8 mouse cellular contexts compared by ENCODE assay signal in genomic region chr10:83361643-83362382, GRCm38 (mm10). TPM values are rescaled to one million over a fixed set of nuclear protein-coding genes. Genes with fewer than 3 reads are reported as not detected.
A peak's percentile ranks its signal among the peaks of the same experiment; 100 is the strongest.
DNase-seq lines count a peak whose midpoint lies in the region; ATAC-seq and TF ChIP-seq lines count a peak whose summit lies in the region.

No protein-coding gene starts in this region.

- intact Hi-C loops in heart, postnatal 25 days (cut with DNase I) = loop anchor here (5.0 to 10.0 kb wide), 2 partner anchors 143 to 185 kb away; no protein-coding TSS in a partner anchor

- no peak for TF ChIP-seq CTCF in C2C12 (IDR thresholded peaks at IDR 0.05; ENCODE audit: control insufficient read depth, insufficient read depth, insufficient read length)

- peak overlapping the region; percentile 87 for H3K4me2 ChIP-seq in heart, embryonic 11.5 days
- H3K4me2 ChIP-seq in limb, embryonic 15.5 days = 0 out of 2 replicates have a peak overlapping the region, but pooled peaks have one; percentile 75
- H3K4me2 ChIP-seq in neural tube, embryonic 13.5 days = peak overlapping the region; percentile 86

- peak; percentile 26 to 49 for DNase-seq in heart, adult 18-20 months
- DNase-seq in heart, postnatal 25 days (ENCODE audit: low spot score) = no peak
- peak; percentile 56 for DNase-seq in c-Kit-positive CD71-positive TER-119-positive erythroid progenitor cells, embryonic 14.5 days (ENCODE audit: low spot score)
- no peak for DNase-seq in adrenal gland, adult 18-20 months (ENCODE audit: low spot score in 2 of 2)

- H3K27ac ChIP-seq in heart, embryonic 11.5 days (ENCODE audit: low read depth, low read length) = no peak overlapping the region
- no peak overlapping the region for H3K27ac ChIP-seq in limb, embryonic 15.5 days
- H3K27ac ChIP-seq in neural tube, embryonic 13.5 days (replicated peaks) = no peak overlapping the region

- H3K79me2 ChIP-seq in C2C12 (ENCODE audit: control insufficient read depth, insufficient read depth) = peaks cover 69% of the 10 kb centered on the region

- ATAC-seq in heart, embryonic 11.5 days (replicated peaks; ENCODE audit: insufficient number of reproducible peaks, low FRiP score, low TSS enrichment) = no peak
- no peak for ATAC-seq in limb, embryonic 15.5 days (ENCODE audit: insufficient number of reproducible peaks, low FRiP score, low TSS enrichment, low read depth)
- ATAC-seq in neural tube, embryonic 13.5 days (ENCODE audit: low read depth) = no peak

- no peaks in the 10 kb centered on the region for H3K9me3 ChIP-seq in heart, embryonic 11.5 days (replicated peaks; ENCODE audit: control insufficient read depth, low read length)
- H3K9me3 ChIP-seq in limb, embryonic 15.5 days = no peaks in the 10 kb centered on the region
- no peaks in the 10 kb centered on the region for H3K9me3 ChIP-seq in neural tube, embryonic 13.5 days

- no peak overlapping the region for H3K4me3 ChIP-seq in C2C12 (ENCODE audit: insufficient read depth, poor library complexity, severe bottlenecking)
- H3K4me3 ChIP-seq in heart, embryonic 11.5 days (ENCODE audit: low read depth, low read length) = peak overlapping the region; percentile 83; the same call in 1 of the 2 replicates
- H3K4me3 ChIP-seq in limb, embryonic 15.5 days = peak overlapping the region; percentile 92; the same call in 1 of the 2 replicates
- H3K4me3 ChIP-seq in neural tube, embryonic 13.5 days = peak overlapping the region; percentile 91; the same call in 1 of the 2 replicates

- WGBS in heart, embryonic 11.5 days (ENCODE audit: insufficient replicate concordance) = 60% methylated on average over 5 of the region's 5 CpGs
- 54% methylated on average over 5 of the region's 5 CpGs for WGBS in limb, embryonic 15.5 days
- 47% methylated on average over 5 of the region's 5 CpGs for WGBS in neural tube, embryonic 13.5 days

- no peak overlapping the region for H3K9ac ChIP-seq in heart, embryonic 11.5 days (ENCODE audit: low read depth, low read length)
- H3K9ac ChIP-seq in limb, embryonic 15.5 days = no peak overlapping the region
- H3K9ac ChIP-seq in neural tube, embryonic 13.5 days = peak overlapping the region; percentile 88; the same call in 1 of the 2 replicates

- H3K79me3 ChIP-seq in C2C12 (ENCODE audit: low read depth) = peaks cover 40% of the 10 kb centered on the region

- H3K36me3 ChIP-seq in C2C12 (ENCODE audit: control insufficient read depth, insufficient read depth) = peaks cover 46% of the 10 kb centered on the region
- H3K36me3 ChIP-seq in heart, embryonic 11.5 days (ENCODE audit: control insufficient read depth, insufficient read depth, low read length) = peaks cover 13% of the 10 kb centered on the region
- H3K36me3 ChIP-seq in limb, embryonic 15.5 days = peaks cover 46% of the 10 kb centered on the region
- H3K36me3 ChIP-seq in neural tube, embryonic 13.5 days = peaks cover 44% of the 10 kb centered on the region

- H3ac ChIP-seq in C2C12 (ENCODE audit: control insufficient read depth, insufficient read length, low read depth) = peak overlapping the region; percentile 52

- no peaks in the 10 kb centered on the region for H3K27me3 ChIP-seq in C2C12 (ENCODE audit: control insufficient read depth, insufficient read depth, insufficient read length)
- H3K27me3 ChIP-seq in heart, embryonic 11.5 days (ENCODE audit: control insufficient read depth, insufficient read depth, low read length) = no peaks in the 10 kb centered on the region
- H3K27me3 ChIP-seq in limb, embryonic 15.5 days = no peaks in the 10 kb centered on the region
- no peaks in the 10 kb centered on the region for H3K27me3 ChIP-seq in neural tube, embryonic 13.5 days

- H3K4me1 ChIP-seq in heart, embryonic 11.5 days (ENCODE audit: control insufficient read depth, insufficient read depth, low read length) = peaks cover 15% of the 10 kb centered on the region
- peaks cover 13% of the 10 kb centered on the region for H3K4me1 ChIP-seq in limb, embryonic 15.5 days
- H3K4me1 ChIP-seq in neural tube, embryonic 13.5 days (replicated peaks) = peaks cover 20% of the 10 kb centered on the region

TF ChIP-seq in C2C12, 6 proteins besides CTCF, POLR2A, EP300 and RAD21:
- TF ChIP-seq MYOD1 (IDR thresholded peaks at IDR 0.05; ENCODE audit: control insufficient read depth, insufficient read length, low read depth) = no peak
- no peak for TF ChIP-seq MYOG (IDR thresholded peaks at IDR 0.05; ENCODE audit: control insufficient read depth, extremely low read depth, insufficient read length)
- no peak for TF ChIP-seq MAX (IDR thresholded peaks at IDR 0.05)
- TF ChIP-seq CEBPB (IDR thresholded peaks at IDR 0.05; ENCODE audit: low read depth) = no peak
- TF ChIP-seq USF1 (IDR thresholded peaks at IDR 0.05; ENCODE audit: low read depth) = no peak
- no peak for TF ChIP-seq FOSL1 (IDR thresholded peaks at IDR 0.05; ENCODE audit: insufficient read depth, low read length, poor library complexity, severe bottlenecking)

RNA-seq across cellular contexts. Expression of gene D10Wsu102e, which starts 1.8 kb away (rescaled TPM):
- total RNA-seq in heart, adult 18-20 months (2021) = under 1 TPM; 0.50 to 0.67 TPM
- under 1 TPM; 0.42 to 0.62 TPM for total RNA-seq in heart, postnatal 25 days (2021)
- polyA plus RNA-seq in C2C12 (2012; fragmentation: generic; extraction: Trizol) = 0.75 TPM
- 0.52 and 0.53 TPM in 2 replicates for polyA plus RNA-seq in heart, embryonic 11.5 days (2014; fragmentation: Nextera tagmentation; extraction: Ambion mirVana)
- polyA plus RNA-seq in limb, embryonic 15.5 days (2015; fragmentation: Nextera tagmentation; extraction: Ambion mirVana) = 0.51 and 0.54 TPM in 2 replicates
- 0.82 and 0.85 TPM in 2 replicates for polyA plus RNA-seq in neural tube, embryonic 13.5 days (2015; fragmentation: Nextera tagmentation; extraction: Ambion mirVana)
- total RNA-seq in adrenal gland, adult 18-20 months (2021) = under 1 TPM; 0.73 to 0.74 TPM

RNA-seq across cellular contexts. Expression of gene Slc41a2, which starts 24.1 kb away (rescaled TPM):
- 1 to 10 TPM; 1.2 to 3.3 TPM for total RNA-seq in heart, adult 18-20 months (2021)
- total RNA-seq in heart, postnatal 25 days (2021) = 1 to 10 TPM; 1.5 to 1.6 TPM
- 6.5 TPM for polyA plus RNA-seq in C2C12 (2012; fragmentation: generic; extraction: Trizol)
- polyA plus RNA-seq in heart, embryonic 11.5 days (2014; fragmentation: Nextera tagmentation; extraction: Ambion mirVana) = 0.33 and 0.65 TPM in 2 replicates
- 1.7 and 2.2 TPM in 2 replicates for polyA plus RNA-seq in limb, embryonic 15.5 days (2015; fragmentation: Nextera tagmentation; extraction: Ambion mirVana)
- polyA plus RNA-seq in neural tube, embryonic 13.5 days (2015; fragmentation: Nextera tagmentation; extraction: Ambion mirVana) = 4.8 and 5.3 TPM in 2 replicates
- total RNA-seq in adrenal gland, adult 18-20 months (2021) = 1 to 10 TPM; 8.3 to 9.6 TPM

Comparison
In these comparisons a context has a peak if more than half of its experiments do, and no peak if none do; other contexts are left out.
1. DNase-seq: peak in heart, adult 18-20 months (2 of 2) and c-Kit-positive CD71-positive TER-119-positive erythroid progenitor cells, embryonic 14.5 days (single experiment); none in heart, postnatal 25 days (single experiment) and adrenal gland, adult 18-20 months (0 of 2).
2. Peak in every context shown above with its lines, with median percentiles within 50 percentile points of each other: H3K4me2 ChIP-seq.